Mouse (Mus musculus) right cerebral cortex, postnatal 36 days (tissue): Measurements from ENCODE around the gene Pithd1.
"Not testable (repeated sequence)": the region's sequence is repeated elsewhere in the genome, so short reads cannot be mapped to it uniquely, and the experiment has no call there.

Source experiments
- DNase-seq, 2 experiments: peaks; one replicate each; pipeline ENCODE4 v3.0.0; 2022; ENCODE audit warnings: low spot score in 2 of 2, mixed read lengths in 1 of 2

Gene Pithd1

GRCm38 (mm10) chr4:135961709-135962108, 25.4 kb downstream of the Pithd1 start:
- no peak for DNase-seq

GRCm38 (mm10) chr4:135960717-135961116, 26.3 kb downstream of the Pithd1 start:
- peak; percentile 71 for DNase-seq

- no peak for DNase-seq
These were observed 28.7 kb downstream of the Pithd1 start for GRCm38 (mm10) chr4:135958354-135958753.

GRCm38 (mm10) chr4:135955886-135956285, 31.2 kb downstream of the Pithd1 start:
- DNase-seq: no peak

- DNase-seq: no peak
These were observed 32.8 kb downstream of the Pithd1 start for GRCm38 (mm10) chr4:135954241-135954640.

GRCm38 (mm10) chr4:135953179-135953578, 33.9 kb downstream of the Pithd1 start:
- no peak for DNase-seq

GRCm38 (mm10) chr4:135951505-135951904, 35.6 kb downstream of the Pithd1 start:
- no peak for DNase-seq

- no peak for DNase-seq
These were observed 36.7 kb downstream of the Pithd1 start for GRCm38 (mm10) chr4:135950365-135950764.

- no peak for DNase-seq
These were observed 37.2 kb downstream of the Pithd1 start for GRCm38 (mm10) chr4:135949911-135950310.

- no peak for DNase-seq
These were observed 37.6 kb downstream of the Pithd1 start for GRCm38 (mm10) chr4:135949475-135949874.

- DNase-seq: no peak
These were observed 38.9 kb downstream of the Pithd1 start for GRCm38 (mm10) chr4:135948142-135948541.

GRCm38 (mm10) chr4:135946659-135947301, 40.3 kb downstream of the Pithd1 start:
- DNase-seq: no peak

GRCm38 (mm10) chr4:135946278-135946658, 40.8 kb downstream of the Pithd1 start, which contains the start of gene Hmgcl:
Hmgcl (plus strand) TSS chr4:135946448.
- peak; percentile 90 to 92 for DNase-seq

- DNase-seq: no peak
These were observed 41.4 kb downstream of the Pithd1 start for GRCm38 (mm10) chr4:135945706-135946105.

GRCm38 (mm10) chr4:135943389-135943788, 43.7 kb downstream of the Pithd1 start:
- DNase-seq: no peak

- DNase-seq: no peak
These were observed 44.9 kb downstream of the Pithd1 start for GRCm38 (mm10) chr4:135942193-135942592.

- not testable (repeated sequence) for DNase-seq
These were observed 46.0 kb downstream of the Pithd1 start for GRCm38 (mm10) chr4:135941026-135941425.

- no peak for DNase-seq
These were observed 48.2 kb downstream of the Pithd1 start for GRCm38 (mm10) chr4:135938858-135939257.

GRCm38 (mm10) chr4:135935502-135935901, 51.6 kb downstream of the Pithd1 start:
- no peak for DNase-seq

- DNase-seq: no peak
These were observed 52.2 kb downstream of the Pithd1 start for GRCm38 (mm10) chr4:135934708-135935500.

- DNase-seq: no peak
These were observed 55.2 kb downstream of the Pithd1 start for GRCm38 (mm10) chr4:135931832-135932231.

GRCm38 (mm10) chr4:135930239-135930638, 56.8 kb downstream of the Pithd1 start:
- no peak for DNase-seq

GRCm38 (mm10) chr4:135929828-135930227, 57.2 kb downstream of the Pithd1 start:
- DNase-seq: no peak
